Mouse (Mus musculus) ovary, adult 18-20 months (tissue): ENCODE results near the gene Fancd2os.

Experiments
- DNase-seq: peaks from one replicate; pipeline ENCODE4 v3.0.0; 2022; ENCODE audit warnings: low spot score, mixed read lengths

Fancd2os gene

GRCm38 (mm10) chr6:113600543-113601139, at the start of gene Fancd2os:
Gene Fancd2os (minus strand): TSS chr6:113600715.
- DNase-seq, result no peak

- DNase-seq, result no peak
These were observed 49.7 kb upstream of the Fancd2os start for GRCm38 (mm10) chr6:113650197-113650640.

GRCm38 (mm10) chr6:113649346-113650196, 49.1 kb upstream of the Fancd2os start:
- no peak for DNase-seq

GRCm38 (mm10) chr6:113644808-113645207, 44.3 kb upstream of the Fancd2os start:
- DNase-seq, result no peak

GRCm38 (mm10) chr6:113643967-113644366, 43.5 kb upstream of the Fancd2os start:
- DNase-seq, result no peak

- no peak for DNase-seq
These were observed 42.5 kb upstream of the Fancd2os start for GRCm38 (mm10) chr6:113643021-113643420.

- DNase-seq, result no peak
These were observed 42.1 kb upstream of the Fancd2os start for GRCm38 (mm10) chr6:113642605-113643004.

GRCm38 (mm10) chr6:113639201-113639600, 38.7 kb upstream of the Fancd2os start:
- no peak for DNase-seq

GRCm38 (mm10) chr6:113638302-113639040, 38.0 kb upstream of the Fancd2os start, which contains the start of gene Irak2:
Gene Irak2 (plus strand): TSS chr6:113638467.
- peak; percentile 90 for DNase-seq

GRCm38 (mm10) chr6:113632863-113633262, 32.3 kb upstream of the Fancd2os start:
- no peak for DNase-seq

GRCm38 (mm10) chr6:113630322-113630721, 29.8 kb upstream of the Fancd2os start:
- no peak for DNase-seq

- DNase-seq, result no peak
These were observed 24.7 kb upstream of the Fancd2os start for GRCm38 (mm10) chr6:113624989-113625770.

GRCm38 (mm10) chr6:113623941-113624751, 23.6 kb upstream of the Fancd2os start, which contains the start of gene Vhl:
Gene Vhl (plus strand): TSS chr6:113623959.
- peak; percentile 85 for DNase-seq

- DNase-seq, result no peak
These were observed 22.9 kb upstream of the Fancd2os start for GRCm38 (mm10) chr6:113623386-113623785.

GRCm38 (mm10) chr6:113615489-113615888, 15.0 kb upstream of the Fancd2os start:
- DNase-seq, result no peak

GRCm38 (mm10) chr6:113614997-113615396, 14.5 kb upstream of the Fancd2os start:
- DNase-seq, result no peak

- no peak for DNase-seq
These were observed 13.6 kb upstream of the Fancd2os start for GRCm38 (mm10) chr6:113614152-113614551.

GRCm38 (mm10) chr6:113612258-113612969, 11.9 kb upstream of the Fancd2os start:
- no peak for DNase-seq

GRCm38 (mm10) chr6:113609293-113609692, 8.8 kb upstream of the Fancd2os start:
- no peak for DNase-seq

GRCm38 (mm10) chr6:113608871-113609270, 8.4 kb upstream of the Fancd2os start:
- no peak for DNase-seq
